Mouse (Mus musculus): ENCODE measurements around the gene Mthfd1l. TPM values are rescaled to one million over a fixed set of nuclear protein-coding genes. Genes with fewer than 3 reads are reported as not detected.

Gene Mthfd1l
- total and polyA plus RNA-seq, 3 experiments, result 84.0 to 94.8 (median 90.3) TPM

DNA sequence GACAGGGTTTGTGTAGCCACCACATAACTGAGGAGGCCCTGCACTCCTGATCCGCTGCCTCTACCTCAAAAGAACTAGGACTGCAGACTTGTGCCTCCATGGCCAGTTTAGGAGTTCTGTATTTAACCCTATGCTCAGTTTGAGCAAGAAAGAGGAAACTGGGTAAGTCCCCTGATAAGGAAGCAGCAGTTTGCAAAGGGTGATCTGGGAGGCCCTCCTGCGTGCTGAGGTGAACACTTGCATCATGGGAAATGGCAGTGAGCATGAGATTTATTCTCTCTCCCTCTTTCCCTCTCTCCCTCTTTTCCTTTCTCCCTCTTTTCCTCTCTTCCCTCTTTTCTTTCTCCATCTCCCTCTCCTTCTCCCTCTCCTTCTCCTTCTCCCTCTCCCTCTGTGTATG, 209.5 kb downstream of the Mthfd1l start:
- dilution Hi-C loops (cut with MboI; ENCODE audit: extremely low pct_ligation_motif_present, extremely low pct_unique_long_range_greater_than_20kb, low sequenced_read_pairs), result no loop called here
- H3K27ac ChIP-seq (ENCODE audit: insufficient read depth, low read depth), result no peak overlapping the region

DNA sequence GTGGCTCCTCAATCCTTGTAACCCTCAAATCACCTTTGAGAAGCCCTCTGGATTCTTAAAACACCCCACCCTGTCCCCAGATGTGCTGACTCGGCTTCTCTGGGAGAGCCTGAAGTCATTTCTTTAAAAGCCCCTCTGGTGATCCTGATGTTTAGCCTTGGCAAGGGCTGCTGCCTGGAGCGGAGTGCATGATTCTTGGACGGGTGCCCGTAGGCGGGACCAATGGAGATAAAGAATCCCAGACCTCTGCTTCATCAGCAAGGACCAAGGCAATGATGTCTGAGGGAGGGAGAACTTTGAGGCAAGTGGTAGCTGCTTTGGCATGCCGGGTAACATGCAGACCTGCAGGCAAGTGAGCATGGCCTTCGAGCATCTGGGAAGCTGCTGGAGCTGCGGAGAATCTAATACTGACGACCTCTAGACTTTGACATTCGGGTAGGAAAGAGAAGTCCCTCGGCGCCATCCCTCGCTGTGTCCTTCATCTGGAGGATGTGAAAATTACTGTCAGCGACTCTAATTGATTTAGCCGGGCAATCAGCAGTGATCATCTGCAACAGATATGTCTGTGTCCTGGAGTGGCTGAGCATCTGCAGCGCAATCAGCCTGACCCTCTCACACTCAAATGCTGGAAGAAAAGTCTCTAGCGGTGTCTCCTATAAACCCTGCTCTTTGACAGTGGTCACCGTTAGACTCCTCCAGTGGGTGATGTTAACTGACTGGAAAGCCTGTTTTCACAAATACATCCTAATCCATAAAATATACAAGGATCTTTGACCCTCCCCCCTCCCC, 215.9 kb downstream of the Mthfd1l start:
- no peak overlapping the region for H3K4me3 ChIP-seq (replicated peaks in 1 of 3; ENCODE audit: low read depth in 2 of 3, low read length in 2 of 3, poor library complexity in 1 of 3)
- TF ChIP-seq TBP (conservative IDR thresholded peaks at IDR 0.05; ENCODE audit: low read depth, low read length) (no peak), MXI1 (IDR thresholded peaks at IDR 0.05; ENCODE audit: low read depth, low read length) (no peak), PAX5 (IDR thresholded peaks at IDR 0.05; ENCODE audit: low read length) (no peak), JUND (conservative IDR thresholded peaks at IDR 0.05; ENCODE audit: low read depth, low read length) (no peak), NELFE (IDR thresholded peaks at IDR 0.05; ENCODE audit: low read depth, low read length) (no peak), MYC (IDR thresholded peaks at IDR 0.05; ENCODE audit: low read depth, low read length) (no peak)
- in situ Hi-C loops (cut with MboI; ENCODE audit: low pct_ligation_motif_present, low pct_unique_long_range_greater_than_20kb, low sequenced_read_pairs) (loop anchor here (10.0 kb wide), 1 partner anchor 146 kb away; no protein-coding TSS in a partner anchor), dilution Hi-C loops (cut with MboI; ENCODE audit: extremely low pct_ligation_motif_present, extremely low pct_unique_long_range_greater_than_20kb, low sequenced_read_pairs) (no loop called here)
- no peaks in the 10 kb centered on the region for H3K36me3 ChIP-seq (replicated peaks in 1 of 2; ENCODE audit: control insufficient read depth in 1 of 2, insufficient read depth in 1 of 2, low read length in 1 of 2)
- H3K27me3 ChIP-seq (replicated peaks), result no peaks in the 10 kb centered on the region
- no peak overlapping the region for H3K9ac ChIP-seq (ENCODE audit: insufficient read depth, low read depth)
- H3K79me2 ChIP-seq (replicated peaks; ENCODE audit: control insufficient read depth, extremely low read depth, insufficient read depth, poor library complexity, severe bottlenecking), result no peaks in the 10 kb centered on the region
- H3K9me3 ChIP-seq (replicated peaks; ENCODE audit: low read length), result no peaks in the 10 kb centered on the region
- no peak overlapping the region for H3K4me2 ChIP-seq (ENCODE audit: insufficient read depth, low read depth, poor library complexity, severe bottlenecking)
- no peak overlapping the region for H3K27ac ChIP-seq (ENCODE audit: insufficient read depth, low read depth)
- H3K4me1 ChIP-seq (ENCODE audit: control insufficient read depth in 1 of 2, insufficient read depth in 2 of 2), result no peaks in the 10 kb centered on the region
- DNase-seq (ENCODE audit: extremely low read depth), result no peak

More for the DNA sequence above, 209.5 kb downstream of the Mthfd1l start:
- peak overlapping the region; percentile 23 for H3K4me2 ChIP-seq (ENCODE audit: insufficient read depth, low read depth, poor library complexity, severe bottlenecking)
- in situ Hi-C loops (cut with MboI; ENCODE audit: low pct_ligation_motif_present, low pct_unique_long_range_greater_than_20kb, low sequenced_read_pairs), result loop anchor here (10.0 kb wide), 1 partner anchor 152 kb away; no protein-coding TSS in a partner anchor
- TF ChIP-seq IRF4 (IDR thresholded peaks at IDR 0.05; ENCODE audit: low read depth, low read length), result peak; percentile 44; the same call in 1 of the 2 replicates
- TF ChIP-seq BHLHE40 (IDR thresholded peaks at IDR 0.05; ENCODE audit: low read depth, low read length), result peak; percentile 32; the same call in 1 of the 2 replicates
- no peak for TF ChIP-seq CHD1 (IDR thresholded peaks at IDR 0.05; ENCODE audit: low read depth, low read length)
- no peak for TF ChIP-seq MYC (IDR thresholded peaks at IDR 0.05; ENCODE audit: low read depth, low read length)
- peak; percentile 58; the same call in 1 of the 2 replicates for TF ChIP-seq ELF1 (IDR thresholded peaks at IDR 0.05; ENCODE audit: low read depth, low read length)
- peak; percentile 37; the same call in 1 of the 2 replicates for TF ChIP-seq MEF2A (IDR thresholded peaks at IDR 0.05; ENCODE audit: borderline replicate concordance, low read depth, low read length)
- H3K9ac ChIP-seq (ENCODE audit: insufficient read depth, low read depth), result no peak overlapping the region
- DNase-seq (ENCODE audit: extremely low read depth), result peak; percentile 58
- H3K36me3 ChIP-seq (replicated peaks in 1 of 2; ENCODE audit: control insufficient read depth in 1 of 2, insufficient read depth in 1 of 2, low read length in 1 of 2), result no peaks in the 10 kb centered on the region
- H3K4me1 ChIP-seq (ENCODE audit: control insufficient read depth in 1 of 2, insufficient read depth in 2 of 2), result peaks cover 11 to 17% of the 10 kb centered on the region in 2 experiments; a peak in 3 of 4 replicates
- no peaks in the 10 kb centered on the region for H3K9me3 ChIP-seq (replicated peaks; ENCODE audit: low read length)
- no peaks in the 10 kb centered on the region for H3K79me2 ChIP-seq (replicated peaks; ENCODE audit: control insufficient read depth, extremely low read depth, insufficient read depth, poor library complexity, severe bottlenecking)
- H3K4me3 ChIP-seq (replicated peaks in 1 of 3; ENCODE audit: low read depth in 2 of 3, low read length in 2 of 3, poor library complexity in 1 of 3), result no peak overlapping the region
- no peaks in the 10 kb centered on the region for H3K27me3 ChIP-seq (replicated peaks)

DNA sequence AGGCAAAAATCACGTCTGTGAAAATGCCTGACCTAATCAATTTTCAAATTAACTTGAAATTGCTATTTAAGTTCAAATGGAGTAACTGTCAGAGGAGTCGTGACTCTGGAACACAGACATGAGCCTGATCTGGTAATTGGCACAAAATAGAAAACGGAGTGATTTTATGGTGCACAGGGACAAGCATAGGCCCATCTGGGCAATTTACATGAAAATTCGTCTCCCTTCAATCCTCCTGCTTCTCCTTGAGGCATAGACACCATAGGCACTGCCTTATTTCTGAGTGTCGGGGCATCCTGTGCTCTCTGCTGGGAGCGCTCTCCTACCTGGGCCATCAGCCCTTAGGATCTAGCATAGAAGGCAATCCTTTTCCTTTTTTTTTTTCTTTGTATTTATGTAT, 216.5 kb downstream of the Mthfd1l start:
- no peak overlapping the region for H3K4me2 ChIP-seq (ENCODE audit: insufficient read depth, low read depth, poor library complexity, severe bottlenecking)
- H3K4me3 ChIP-seq (replicated peaks in 1 of 3; ENCODE audit: low read depth in 2 of 3, low read length in 2 of 3, poor library complexity in 1 of 3), result no peak overlapping the region
- dilution Hi-C loops (cut with MboI; ENCODE audit: extremely low pct_ligation_motif_present, extremely low pct_unique_long_range_greater_than_20kb, low sequenced_read_pairs) (no loop called here), in situ Hi-C loops (cut with MboI; ENCODE audit: low pct_ligation_motif_present, low pct_unique_long_range_greater_than_20kb, low sequenced_read_pairs) (loop anchor here (10.0 kb wide), 1 partner anchor 145 kb away; no protein-coding TSS in a partner anchor)
- no peaks in the 10 kb centered on the region for H3K4me1 ChIP-seq (ENCODE audit: control insufficient read depth in 1 of 2, insufficient read depth in 2 of 2)
- H3K9me3 ChIP-seq (replicated peaks; ENCODE audit: low read length), result no peaks in the 10 kb centered on the region
- no peak for TF ChIP-seq MEF2A (IDR thresholded peaks at IDR 0.05; ENCODE audit: borderline replicate concordance, low read depth, low read length)
- TF ChIP-seq TCF12 (IDR thresholded peaks at IDR 0.05; ENCODE audit: low read depth, low read length), result no peak
- no peak for TF ChIP-seq MAX (IDR thresholded peaks at IDR 0.05; ENCODE audit: low read length)
- no peak for TF ChIP-seq CHD1 (IDR thresholded peaks at IDR 0.05; ENCODE audit: low read depth, low read length)
- TF ChIP-seq E2F4 (IDR thresholded peaks at IDR 0.05; ENCODE audit: insufficient replicate concordance, low read depth, low read length), result no peak
- no peak for TF ChIP-seq UBTF (IDR thresholded peaks at IDR 0.05; ENCODE audit: low read depth, low read length)
- TF ChIP-seq GABPA (IDR thresholded peaks at IDR 0.05; ENCODE audit: insufficient replicate concordance, low read depth, low read length), result no peak
- no peak for TF ChIP-seq CTCF (conservative IDR thresholded peaks at IDR 0.05 in 1 of 2, IDR thresholded peaks at IDR 0.05 in 1 of 2; ENCODE audit: low read depth in 2 of 2, low read length in 2 of 2)
- no peak for TF ChIP-seq RAD21 (IDR thresholded peaks at IDR 0.05; ENCODE audit: low read depth, low read length)
- no peak for TF ChIP-seq POLR2A (IDR thresholded peaks at IDR 0.05; ENCODE audit: low read depth, low read length)
- H3K9ac ChIP-seq (ENCODE audit: insufficient read depth, low read depth), result no peak overlapping the region
- DNase-seq (ENCODE audit: extremely low read depth), result no peak
- H3K27ac ChIP-seq (ENCODE audit: insufficient read depth, low read depth), result no peak overlapping the region
- no peaks in the 10 kb centered on the region for H3K27me3 ChIP-seq (replicated peaks)
- H3K36me3 ChIP-seq (replicated peaks in 1 of 2; ENCODE audit: control insufficient read depth in 1 of 2, insufficient read depth in 1 of 2, low read length in 1 of 2), result no peaks in the 10 kb centered on the region
- no peaks in the 10 kb centered on the region for H3K79me2 ChIP-seq (replicated peaks; ENCODE audit: control insufficient read depth, extremely low read depth, insufficient read depth, poor library complexity, severe bottlenecking)
